Mouse (Mus musculus): ENCODE results near the gene Filip1l. TPM values are rescaled to one million over a fixed set of nuclear protein-coding genes. Genes with fewer than 3 reads are reported as not detected.

Gene Filip1l
- polyA plus RNA-seq, 1 experiment: 11.0 TPM

DNA sequence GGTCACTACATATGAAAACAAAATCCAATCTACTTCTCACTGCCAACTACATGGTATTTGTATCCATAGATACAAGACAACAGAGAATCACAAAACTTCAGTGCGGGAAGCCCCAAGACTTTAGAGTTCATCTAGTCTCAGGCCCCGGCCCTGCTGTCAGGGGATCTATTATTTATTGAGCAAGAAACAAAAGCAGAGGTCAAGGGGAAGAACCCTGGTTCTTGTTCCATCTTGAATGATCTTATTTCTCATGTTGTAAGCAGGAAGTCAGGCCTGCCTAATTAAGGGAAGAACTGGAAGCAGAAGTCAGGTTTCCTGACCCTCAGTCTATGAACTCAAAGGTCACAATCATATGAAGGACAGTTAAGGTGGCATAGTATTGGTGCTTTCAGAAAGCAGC lies 149.3 kb downstream of the Filip1l start:
- DNase-seq (ENCODE audit: low read depth, low spot score): no peak
- 29% methylated on average over 2 of the region's 2 CpGs for WGBS

DNA sequence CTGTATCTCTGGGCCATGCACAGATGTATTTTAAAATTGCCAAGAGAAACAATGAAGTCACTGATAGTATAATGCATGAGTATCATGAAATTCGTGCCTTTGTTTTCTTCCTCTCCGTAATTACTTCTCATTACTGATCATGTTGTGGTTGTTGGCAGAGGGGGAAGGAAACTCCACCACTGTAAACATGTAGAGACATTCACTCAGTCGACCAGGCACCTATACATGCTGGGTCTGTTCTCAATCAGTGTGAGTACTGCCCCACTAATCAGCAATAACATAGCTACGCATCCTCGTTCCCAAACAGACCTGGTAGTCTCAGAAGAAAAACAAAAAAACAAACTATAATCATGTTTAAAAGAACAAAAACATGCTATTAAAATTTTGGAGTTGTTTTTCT lies 149.9 kb downstream of the Filip1l start:
- WGBS: 61% methylated on average over 5 of the region's 5 CpGs
- no peak for DNase-seq (ENCODE audit: low read depth, low spot score)

DNA sequence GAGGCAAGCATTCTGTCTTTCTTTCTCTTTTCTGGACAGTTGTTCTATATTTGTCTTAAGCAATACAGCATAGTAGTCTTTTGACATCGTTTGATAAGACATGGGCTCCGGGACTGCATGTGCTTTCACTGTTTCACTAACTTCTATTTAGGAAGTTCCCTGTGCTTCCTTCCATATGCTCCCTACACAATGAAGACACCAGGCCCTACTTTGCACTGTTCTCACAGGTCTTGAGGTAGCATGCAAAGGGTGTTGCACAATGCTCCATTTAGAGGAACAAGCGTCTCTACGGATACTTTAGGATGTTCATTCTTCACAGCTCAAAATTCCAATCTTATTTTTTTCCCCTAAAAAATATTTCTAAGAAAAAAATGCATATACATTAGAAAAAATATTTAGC lies 151.8 kb downstream of the Filip1l start:
- 87% methylated on average over 4 of the region's 4 CpGs for WGBS
- DNase-seq (ENCODE audit: low read depth, low spot score): no peak

DNA sequence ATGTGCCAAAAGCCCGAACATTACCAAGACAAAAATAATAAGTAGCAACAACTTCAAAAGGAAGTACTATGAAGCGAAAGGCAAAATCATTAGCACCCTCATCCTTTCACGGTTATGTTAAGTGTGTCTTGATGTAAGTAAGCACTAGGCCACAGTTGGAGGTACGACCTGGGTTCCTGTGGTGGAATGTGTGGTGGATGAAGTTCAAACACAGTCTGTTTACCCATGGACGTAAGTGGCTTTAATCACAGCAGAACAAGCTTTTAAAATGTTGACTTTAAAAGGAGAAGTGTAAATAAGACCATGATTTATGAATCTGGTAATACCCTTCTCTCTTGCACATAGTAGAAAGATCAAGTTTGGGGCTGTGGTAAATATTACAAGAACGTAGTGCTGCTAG lies 153.2 kb downstream of the Filip1l start:
- 21% methylated on average over 6 of the region's 6 CpGs for WGBS
- DNase-seq (ENCODE audit: low read depth, low spot score): no peak

DNA sequence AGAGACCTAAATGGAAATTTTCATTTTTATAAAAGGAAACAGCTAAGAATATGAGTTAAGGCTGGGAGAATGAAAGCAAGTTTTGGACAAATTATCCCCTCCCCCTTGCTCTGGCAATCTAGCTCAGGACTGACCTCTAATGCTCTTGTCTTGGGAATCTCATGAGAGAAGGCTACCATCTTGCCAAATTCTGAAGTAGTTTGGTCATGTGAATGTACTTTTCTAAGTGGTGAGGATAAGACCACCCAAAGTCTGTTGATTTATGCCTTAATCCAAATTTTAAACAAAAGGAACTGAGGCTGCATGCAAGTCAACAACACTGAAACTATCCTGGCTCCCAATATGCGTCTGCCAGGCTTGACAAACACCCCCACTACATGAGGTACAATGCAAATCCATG lies 155.5 kb downstream of the Filip1l start:
- 73% methylated on average over 1 of the region's 1 CpGs for WGBS
- DNase-seq (ENCODE audit: low read depth, low spot score): no peak

DNA sequence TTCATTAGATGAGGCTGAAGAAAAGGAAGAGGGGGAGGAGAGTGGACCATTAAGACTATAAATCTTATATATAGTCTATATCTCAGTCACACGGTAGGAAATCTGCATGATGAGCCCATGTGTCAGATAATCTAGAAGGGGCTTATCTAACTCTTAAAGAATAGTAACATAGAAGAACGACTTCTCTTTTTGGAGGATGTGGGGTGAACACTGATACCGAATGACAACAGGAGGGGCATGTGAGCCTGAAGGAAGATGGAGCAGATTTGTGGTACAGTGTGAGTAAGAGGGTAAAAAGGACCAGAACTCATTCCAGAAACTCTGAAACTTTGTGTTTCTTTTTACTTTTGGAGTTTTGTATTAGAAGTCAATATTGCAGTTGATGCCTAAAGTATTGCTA lies 156.2 kb downstream of the Filip1l start:
- WGBS: 87% methylated on average over 3 of the region's 3 CpGs
- DNase-seq (ENCODE audit: low read depth, low spot score): no peak

DNA sequence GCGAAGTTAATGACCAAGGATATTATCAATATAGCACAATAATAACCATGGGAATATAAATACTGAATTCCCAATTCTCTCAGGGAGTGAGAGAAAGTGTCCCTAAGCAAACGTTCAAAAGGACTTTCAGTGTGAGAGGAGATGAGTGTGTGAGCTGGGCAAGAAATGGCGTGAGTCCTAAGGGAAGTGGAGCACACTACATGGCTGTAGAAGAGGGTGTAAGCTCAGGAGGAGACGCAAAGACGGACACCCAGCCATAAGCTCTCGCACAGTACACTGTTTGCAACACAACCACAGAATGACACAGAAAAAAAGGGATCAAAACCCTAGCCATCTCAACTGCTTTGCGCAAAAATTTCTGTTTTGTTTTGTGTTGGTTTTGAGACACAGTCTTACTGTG lies 160.7 kb downstream of the Filip1l start:
- WGBS: 89% methylated on average over 7 of the region's 7 CpGs
- no peak for DNase-seq (ENCODE audit: low read depth, low spot score)

DNA sequence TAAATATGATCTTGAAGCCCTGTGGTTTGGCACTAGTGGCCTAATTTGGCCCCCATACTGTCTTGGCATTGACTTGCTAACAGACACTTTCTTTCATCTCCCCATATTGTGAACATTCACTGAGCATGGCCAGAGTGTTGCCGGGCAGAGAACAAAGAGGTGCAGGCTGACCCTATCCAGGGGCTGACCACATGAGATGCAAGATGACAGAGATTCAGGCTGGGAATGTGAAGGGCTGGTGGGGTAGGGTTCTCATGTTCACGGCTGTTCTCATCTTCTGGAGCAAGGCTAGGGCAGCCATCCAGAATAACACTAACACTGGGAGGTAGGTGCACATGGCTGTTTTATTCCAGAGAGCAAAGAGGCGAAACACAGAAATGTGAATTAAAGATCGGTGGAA lies 161.5 kb downstream of the Filip1l start:
- no peak for DNase-seq (ENCODE audit: low read depth, low spot score)
- WGBS: 87% methylated on average over 4 of the region's 4 CpGs

DNA sequence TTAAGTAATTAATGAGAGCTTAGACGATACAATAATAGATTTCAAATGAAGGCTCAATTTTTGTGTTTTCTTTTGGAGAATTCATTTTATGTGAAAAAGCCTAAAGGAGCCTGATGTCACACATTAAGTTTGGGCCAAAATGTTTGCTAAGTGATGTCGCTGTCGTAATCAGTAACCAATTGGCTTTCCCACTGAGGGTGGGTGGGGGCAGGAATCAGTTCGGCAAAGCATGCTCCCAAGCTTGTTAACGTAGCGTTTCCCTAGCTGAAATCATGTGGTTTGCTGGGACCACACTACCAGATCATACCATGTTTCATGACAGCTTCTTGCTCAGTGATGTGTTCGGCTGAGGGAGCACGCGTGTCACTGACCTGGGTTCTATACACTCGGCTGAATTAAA lies 162.7 kb downstream of the Filip1l start:
- DNase-seq (ENCODE audit: low read depth, low spot score): no peak

DNA sequence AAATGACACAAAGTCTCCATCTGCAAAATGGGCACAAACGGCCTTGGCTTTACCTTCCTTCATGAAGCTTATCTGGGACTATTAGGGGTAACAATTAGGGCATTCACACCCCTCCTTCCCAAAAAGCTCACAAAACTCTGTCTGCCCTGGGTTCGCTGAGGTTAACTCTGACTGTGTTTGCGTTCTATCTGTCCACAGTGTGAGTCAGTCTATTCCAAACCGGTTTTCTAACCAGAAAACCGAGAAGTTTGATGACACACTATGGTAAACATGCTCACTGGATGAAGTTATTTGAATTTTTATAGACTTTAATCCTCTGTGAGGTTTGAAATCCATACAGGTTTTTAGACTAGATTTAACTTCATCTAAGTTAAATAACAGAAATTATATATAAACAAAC lies 172.2 kb downstream of the Filip1l start:
- DNase-seq (ENCODE audit: low read depth, low spot score): no peak
- 39% methylated on average over 5 of the region's 5 CpGs for WGBS

More for the DNA sequence above, 162.7 kb downstream of the Filip1l start:
- WGBS: 75% methylated on average over 10 of the region's 10 CpGs

DNA sequence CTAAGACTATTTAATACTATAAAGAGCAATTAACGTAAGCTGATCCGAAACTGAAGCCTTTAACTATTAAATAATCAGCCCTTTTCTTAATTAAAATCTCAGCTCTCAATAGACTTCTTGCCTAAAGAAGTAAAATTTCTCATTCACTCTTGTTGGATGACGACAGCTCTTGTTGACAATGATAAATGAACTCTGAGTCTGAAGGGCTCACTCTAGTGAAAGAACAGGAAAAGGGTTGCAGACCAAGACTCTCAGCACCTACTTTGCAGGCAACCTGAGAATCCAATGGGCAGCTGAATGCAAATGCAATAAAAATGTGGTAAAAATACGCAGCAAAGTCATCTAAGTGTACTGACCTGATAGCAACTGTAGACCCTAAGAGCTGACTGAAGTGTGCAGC lies 172.6 kb downstream of the Filip1l start:
- no peak for DNase-seq (ENCODE audit: low read depth, low spot score)
- 64% methylated on average over 4 of the region's 4 CpGs for WGBS

DNA sequence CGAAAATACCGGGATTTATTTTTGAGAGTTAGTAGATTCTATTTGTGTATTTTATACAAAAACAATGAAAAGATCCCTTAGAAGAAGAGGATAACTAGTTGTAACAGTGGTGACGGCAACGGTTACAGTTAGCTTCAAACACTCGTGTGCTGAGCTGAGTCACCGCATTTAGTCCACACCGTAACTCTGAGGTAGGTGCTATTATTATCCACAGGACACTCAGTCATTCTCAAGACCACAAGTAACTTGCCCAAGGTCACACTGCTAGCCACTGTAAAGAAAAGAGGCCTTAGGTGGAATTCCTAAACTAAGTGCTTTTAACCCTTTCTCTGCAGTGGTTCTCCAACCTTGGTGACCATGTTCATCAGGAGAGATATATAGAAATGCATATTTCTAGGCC lies 174.0 kb downstream of the Filip1l start:
- no peak for DNase-seq (ENCODE audit: low read depth, low spot score)
- 81% methylated on average over 7 of the region's 7 CpGs for WGBS

DNA sequence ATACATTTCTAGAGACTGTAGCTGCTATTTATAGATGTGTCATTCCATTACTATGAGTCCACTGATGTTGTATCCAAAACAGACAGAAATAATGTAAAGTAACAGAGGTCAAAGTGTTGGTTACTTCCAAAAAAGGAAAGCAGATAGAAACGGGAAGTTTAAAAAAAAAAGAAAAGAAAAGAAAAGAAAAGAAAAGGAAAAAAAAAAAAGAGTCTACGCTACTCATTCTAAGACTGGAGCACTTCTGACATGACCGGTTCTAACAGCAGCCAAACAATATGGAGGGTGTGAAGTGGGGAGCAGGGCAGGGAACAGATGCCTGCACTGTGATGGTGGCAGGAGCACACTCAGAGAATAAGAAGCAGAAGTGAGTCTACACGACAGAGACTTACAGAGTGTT lies 175.6 kb downstream of the Filip1l start:
- WGBS: 56% methylated on average over 4 of the region's 4 CpGs
- DNase-seq (ENCODE audit: low read depth, low spot score): no peak

DNA sequence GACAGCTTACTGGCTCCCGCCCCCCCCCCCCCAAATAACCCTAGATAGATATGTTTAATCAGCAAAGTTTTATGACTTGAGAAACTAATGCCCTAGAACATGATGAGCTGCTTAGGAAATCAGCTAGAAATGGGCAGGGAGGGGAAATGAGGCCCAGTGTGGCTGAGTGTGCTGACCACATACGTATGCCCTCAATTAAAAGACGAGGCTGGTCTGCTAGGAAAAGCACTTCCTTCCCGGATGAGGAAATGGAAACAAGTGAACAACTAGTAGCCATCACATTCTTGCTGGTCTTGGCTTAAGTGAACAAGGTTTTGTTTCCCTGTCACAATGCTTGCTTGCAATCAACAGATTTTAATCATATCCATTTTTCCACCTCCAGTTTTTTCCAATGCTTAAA lies 177.7 kb downstream of the Filip1l start:
- no peak for DNase-seq (ENCODE audit: low read depth, low spot score)
- WGBS: 67% methylated on average over 4 of the region's 4 CpGs

DNA sequence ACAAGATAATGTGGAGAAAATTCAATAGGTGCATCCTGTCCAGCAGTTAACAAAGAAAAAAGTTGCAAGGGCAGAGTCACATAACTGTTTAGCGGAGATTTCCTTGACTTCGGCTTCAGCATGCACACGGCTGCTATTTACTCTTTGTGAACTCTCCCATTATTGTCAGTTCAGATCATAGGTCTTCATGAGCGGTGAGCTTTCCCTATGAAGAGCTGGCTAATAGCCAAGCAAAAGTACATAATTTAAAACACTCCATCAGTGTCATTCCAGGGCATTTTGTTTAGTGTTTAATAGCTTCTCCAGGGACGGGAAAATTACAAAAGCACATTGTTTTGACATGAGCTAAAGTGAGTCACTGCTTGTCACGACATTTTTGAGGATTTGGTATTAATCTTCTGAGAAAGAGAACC lies 179.2 kb downstream of the Filip1l start:
- 56% methylated on average over 6 of the region's 6 CpGs for WGBS
- no peak for DNase-seq (ENCODE audit: low read depth, low spot score)

DNA sequence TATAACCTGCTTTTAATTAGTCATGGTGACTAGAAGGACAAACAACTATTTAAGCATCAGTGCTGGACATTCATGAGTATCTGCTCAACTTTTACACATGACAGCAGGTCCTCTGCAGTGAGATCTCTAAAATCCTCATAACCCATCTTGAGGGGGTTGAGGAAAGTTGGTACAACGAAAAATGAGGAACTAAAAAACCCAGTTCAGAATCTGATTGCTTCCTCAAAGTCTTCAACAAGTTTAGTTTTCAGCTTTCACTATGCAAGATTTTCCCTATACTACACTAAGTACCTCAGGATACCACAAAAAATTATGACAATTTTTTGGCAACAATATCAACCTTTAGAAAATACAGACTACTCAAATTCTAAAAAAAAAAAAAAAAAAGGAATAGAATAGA lies 181.5 kb downstream of the Filip1l start:
- no peak for DNase-seq (ENCODE audit: low read depth, low spot score)
- WGBS: 83% methylated on average over 1 of the region's 1 CpGs

DNA sequence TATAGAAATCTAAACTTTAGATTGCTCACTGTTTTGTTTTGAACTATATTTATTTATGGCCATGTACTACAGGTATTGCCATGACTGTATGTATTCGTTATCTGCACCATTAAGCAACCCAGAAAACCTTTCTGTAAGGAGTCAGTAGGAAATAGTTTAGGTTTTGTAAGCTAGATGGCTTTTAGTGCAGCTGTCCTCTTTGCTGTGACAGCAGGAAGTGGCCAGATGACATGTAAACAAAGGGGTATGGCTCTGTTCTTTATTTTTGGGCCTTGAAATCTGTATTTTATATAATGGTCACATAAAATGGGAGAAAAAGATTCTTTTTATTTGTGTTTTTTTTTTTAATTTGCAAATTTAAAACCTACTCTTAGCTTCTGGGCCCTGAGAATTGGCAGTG lies 181.9 kb downstream of the Filip1l start:
- WGBS: 65% methylated on average over 1 of the region's 1 CpGs

DNA sequence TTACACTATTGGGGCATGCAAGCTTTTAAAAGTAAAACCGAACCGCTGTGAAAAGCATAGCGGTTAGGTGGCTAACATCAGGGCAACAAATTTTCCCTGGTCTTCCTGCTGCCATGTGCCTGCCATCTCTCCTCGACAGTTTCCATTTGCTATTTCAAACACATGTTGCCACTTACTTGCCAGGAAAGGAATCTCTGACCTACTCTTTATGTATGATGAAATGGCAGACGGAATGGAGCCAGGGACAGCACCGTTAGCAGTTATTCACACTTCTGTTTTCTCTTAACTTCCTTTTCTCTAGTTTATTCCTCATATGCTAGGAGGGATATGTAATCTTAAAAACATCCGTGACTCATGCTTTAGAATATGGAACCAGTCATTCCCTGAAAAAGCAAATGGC lies 183.6 kb downstream of the Filip1l start:
- no peak for DNase-seq (ENCODE audit: low read depth, low spot score)
- 84% methylated on average over 7 of the region's 7 CpGs for whole genome bisulfite sequencing

More for the DNA sequence above, 181.9 kb downstream of the Filip1l start:
- DNase-seq (ENCODE audit: low read depth, low spot score): no peak

DNA sequence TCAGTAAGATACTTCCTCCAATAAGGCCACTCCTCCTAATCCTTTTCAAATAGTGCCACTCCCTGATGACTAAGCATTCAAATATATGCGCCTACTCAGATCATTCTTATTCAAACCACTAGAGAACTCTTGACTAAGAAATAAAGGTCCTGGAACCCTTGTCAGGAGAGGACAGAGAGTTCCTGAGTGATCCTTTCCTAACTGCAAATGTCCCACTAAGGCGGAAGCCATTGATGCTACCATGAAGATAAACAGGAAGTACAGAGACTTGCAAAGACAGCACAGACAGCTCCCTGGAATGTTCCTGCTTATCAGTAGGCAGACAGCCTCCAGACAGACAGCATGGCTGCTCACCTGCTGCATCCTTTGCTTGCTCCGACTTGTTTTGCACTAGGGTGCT lies 190.3 kb downstream of the Filip1l start:
- no peak for DNase-seq (ENCODE audit: low read depth, low spot score)
- 96% methylated on average over 3 of the region's 3 CpGs for WGBS

DNA sequence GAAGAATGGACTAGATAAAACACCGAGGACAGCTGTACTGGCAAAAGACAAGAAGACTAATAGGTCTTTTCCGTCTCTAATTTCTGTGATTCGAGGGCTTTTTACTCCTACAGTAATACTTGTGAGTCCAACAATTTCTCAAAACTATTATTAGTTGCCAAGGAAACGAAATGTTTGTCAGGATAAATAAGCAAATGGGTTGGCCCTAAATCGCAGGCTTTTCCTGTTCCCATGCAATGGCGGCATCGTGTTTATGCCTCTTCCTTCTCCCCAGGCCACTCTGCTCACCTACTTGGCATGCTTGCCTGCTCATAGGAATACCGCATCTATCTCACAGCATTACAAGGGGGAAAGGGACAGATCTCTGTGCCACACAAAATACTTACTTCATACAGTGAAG lies 191.5 kb downstream of the Filip1l start:
- WGBS: 56% methylated on average over 8 of the region's 8 CpGs
- no peak for DNase-seq (ENCODE audit: low read depth, low spot score)

DNA sequence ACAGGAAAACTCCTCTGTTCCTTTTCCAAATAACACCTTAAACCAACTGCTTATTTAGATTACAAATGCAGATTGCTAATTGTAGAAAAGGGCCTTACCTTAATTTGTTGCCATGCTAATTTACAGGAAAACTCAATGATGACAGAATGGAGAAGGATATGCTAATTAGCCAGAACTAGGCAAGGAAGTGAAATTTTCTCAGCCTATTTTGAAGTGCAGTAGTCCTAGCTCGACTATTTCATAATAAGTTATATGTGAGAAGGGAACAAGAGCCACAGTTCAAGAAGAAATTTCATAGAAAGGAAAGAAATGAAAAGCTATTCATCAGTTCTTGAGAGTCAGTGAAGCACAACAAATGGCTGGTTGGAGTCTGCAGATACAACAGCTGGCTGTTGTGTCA lies 193.5 kb downstream of the Filip1l start:
- no peak for DNase-seq (ENCODE audit: low read depth, low spot score)
- 65% methylated on average over 1 of the region's 1 CpGs for WGBS

DNA sequence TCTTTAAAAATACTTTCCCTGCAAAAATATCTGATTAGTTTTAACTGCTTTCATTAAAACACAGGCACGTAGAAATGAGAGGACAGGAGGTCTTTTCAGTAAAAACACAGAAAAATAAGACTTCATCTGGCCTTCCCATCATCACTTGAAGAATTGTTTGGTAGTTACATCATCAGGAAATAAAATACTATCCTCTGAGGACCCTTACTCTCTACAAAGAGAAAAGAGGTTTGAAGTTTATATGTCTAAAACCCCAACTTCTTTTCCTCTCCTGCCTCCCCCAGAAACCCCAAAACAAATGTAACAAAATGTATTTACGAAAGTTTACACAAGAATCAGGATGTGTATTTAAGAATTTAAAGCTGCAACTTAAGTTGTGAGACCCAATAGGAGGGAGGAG lies 195.7 kb downstream of the Filip1l start:
- 43% methylated on average over 2 of the region's 2 CpGs for WGBS
- no peak for DNase-seq (ENCODE audit: low read depth, low spot score)
